Mouse (Mus musculus): Measurements from ENCODE around the gene Tepsin. TPM values are rescaled to one million over a fixed set of nuclear protein-coding genes. Genes with fewer than 3 reads are reported as not detected.
A peak's percentile ranks its signal among the peaks of the same experiment; 100 is the strongest.

The Tepsin gene
- 21.1 and 22.5 TPM in 2 replicates for polyA plus RNA-seq (2015; fragmentation: Nextera tagmentation; extraction: Ambion mirVana)

GRCm38 (mm10) chr11:120098588-120099511 lies at the start of gene Tepsin, which contains the start of gene Ndufaf8:
Gene Tepsin, minus strand, starts transcription at chr11:120098731.
Gene Ndufaf8, plus strand, starts transcription at chr11:120098928.
- peaks cover 21% of the 10 kb centered on the region for H3K4me1 ChIP-seq (ENCODE audit: control insufficient read depth, insufficient read depth, low read length)
- peak within 1 kb of the TSS; percentile 94 for H3K27ac ChIP-seq (ENCODE audit: low read length)
- ATAC-seq = peak; percentile 98
- no peaks in the 10 kb centered on the region; the same call in 1 of the 2 replicates for H3K36me3 ChIP-seq (ENCODE audit: control insufficient read depth, insufficient read depth, low read length)
- H3K4me2 ChIP-seq (ENCODE audit: low read depth, low read length) = peak within 1 kb of the TSS; percentile 88
- under 1% methylated on average over 77 of the region's 77 CpGs for WGBS
- H3K4me3 ChIP-seq (ENCODE audit: low read length) = peak within 1 kb of the TSS; percentile 85
- no peaks in the 10 kb centered on the region for H3K27me3 ChIP-seq (replicated peaks; ENCODE audit: control insufficient read depth, insufficient read depth, low read length)
- no peaks in the 10 kb centered on the region for H3K9me3 ChIP-seq (ENCODE audit: control insufficient read depth, low read length)
- peak within 1 kb of the TSS; percentile 92 for H3K9ac ChIP-seq (ENCODE audit: low read depth, low read length)

GRCm38 (mm10) chr11:120143708-120144497 lies 45.4 kb upstream of the Tepsin start:
- H3K4me3 ChIP-seq (ENCODE audit: low read length) = no peak overlapping the region
- H3K4me1 ChIP-seq (ENCODE audit: control insufficient read depth, insufficient read depth, low read length) = peaks cover 26% of the 10 kb centered on the region
- 63% methylated on average over 13 of the region's 13 CpGs for WGBS
- no peak overlapping the region; the same call in 1 of the 2 replicates for H3K27ac ChIP-seq (ENCODE audit: low read length)
- H3K9ac ChIP-seq (ENCODE audit: low read depth, low read length) = 0 out of 2 replicates have a peak overlapping the region, but pooled peaks have one; percentile 29
- H3K27me3 ChIP-seq (replicated peaks; ENCODE audit: control insufficient read depth, insufficient read depth, low read length) = no peaks in the 10 kb centered on the region
- no peaks in the 10 kb centered on the region for H3K9me3 ChIP-seq (ENCODE audit: control insufficient read depth, low read length)
- ATAC-seq = no peak
- peaks cover 3% of the 10 kb centered on the region; the same call in 1 of the 2 replicates for H3K36me3 ChIP-seq (ENCODE audit: control insufficient read depth, insufficient read depth, low read length)
- H3K4me2 ChIP-seq (ENCODE audit: low read depth, low read length) = no peak overlapping the region

GRCm38 (mm10) chr11:120142601-120143051 lies 44.1 kb upstream of the Tepsin start:
- H3K4me2 ChIP-seq (ENCODE audit: low read depth, low read length) = no peak overlapping the region
- no peaks in the 10 kb centered on the region for H3K9me3 ChIP-seq (ENCODE audit: control insufficient read depth, low read length)
- no peaks in the 10 kb centered on the region for H3K27me3 ChIP-seq (replicated peaks; ENCODE audit: control insufficient read depth, insufficient read depth, low read length)
- H3K9ac ChIP-seq (ENCODE audit: low read depth, low read length) = no peak overlapping the region
- 67% methylated on average over 3 of the region's 3 CpGs for WGBS
- ATAC-seq = peak; percentile 36
- H3K36me3 ChIP-seq (ENCODE audit: control insufficient read depth, insufficient read depth, low read length) = peaks cover 3% of the 10 kb centered on the region; the same call in 1 of the 2 replicates
- H3K4me3 ChIP-seq (ENCODE audit: low read length) = no peak overlapping the region
- H3K27ac ChIP-seq (ENCODE audit: low read length) = peak overlapping the region; percentile 62
- peaks cover 30% of the 10 kb centered on the region for H3K4me1 ChIP-seq (ENCODE audit: control insufficient read depth, insufficient read depth, low read length)

DNA sequence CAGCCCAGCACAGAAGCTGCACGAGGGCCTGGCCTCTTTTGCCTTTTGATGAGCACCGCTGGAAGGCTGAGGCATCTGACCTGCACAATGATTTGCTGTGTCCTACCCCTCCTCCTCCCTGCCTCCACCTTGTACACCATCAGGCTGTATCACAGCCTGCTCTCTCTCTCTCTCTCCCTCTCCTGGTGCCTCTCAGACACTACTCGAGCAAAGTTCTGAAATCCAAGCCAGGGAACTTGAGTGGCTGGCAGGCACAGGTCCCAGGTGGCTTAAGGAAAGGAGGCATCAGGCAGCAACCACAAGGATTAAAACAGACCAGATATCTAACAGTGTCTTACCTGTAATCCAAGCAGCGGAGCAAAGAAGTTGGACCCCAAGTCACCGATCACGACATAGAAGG lies 41.7 kb upstream of the Tepsin start:
- no peak overlapping the region for H3K9ac ChIP-seq (ENCODE audit: low read depth, low read length)
- H3K9me3 ChIP-seq (ENCODE audit: control insufficient read depth, low read length) = no peaks in the 10 kb centered on the region
- no peaks in the 10 kb centered on the region for H3K27me3 ChIP-seq (replicated peaks; ENCODE audit: control insufficient read depth, insufficient read depth, low read length)
- no peak overlapping the region for H3K4me2 ChIP-seq (ENCODE audit: low read depth, low read length)
- no peaks in the 10 kb centered on the region; the same call in 1 of the 2 replicates for H3K36me3 ChIP-seq (ENCODE audit: control insufficient read depth, insufficient read depth, low read length)
- H3K27ac ChIP-seq (ENCODE audit: low read length) = no peak overlapping the region
- ATAC-seq = no peak
- peaks cover 51% of the 10 kb centered on the region for H3K4me1 ChIP-seq (ENCODE audit: control insufficient read depth, insufficient read depth, low read length)
- H3K4me3 ChIP-seq (ENCODE audit: low read length) = no peak overlapping the region
- WGBS = 80% methylated on average over 6 of the region's 6 CpGs

DNA sequence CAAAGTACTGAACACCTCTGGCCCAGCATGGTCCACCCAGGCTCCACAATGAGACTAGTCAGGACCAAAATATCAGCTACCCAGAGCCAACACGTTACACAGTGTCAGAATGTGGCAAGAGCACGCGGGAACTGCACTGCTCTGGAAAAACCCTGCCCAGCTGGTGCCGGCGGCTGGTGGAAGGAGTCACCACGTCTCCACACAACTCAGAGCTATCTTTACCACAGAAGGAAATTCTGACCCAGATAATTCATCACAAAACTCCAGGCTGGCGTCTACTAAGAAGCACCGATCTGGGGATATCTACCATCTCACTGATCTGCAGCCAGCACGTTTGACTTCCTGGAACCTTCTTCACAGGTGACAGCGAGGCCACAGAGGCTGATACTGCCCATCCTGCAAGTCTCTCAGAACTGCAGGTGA lies 40.8 kb upstream of the Tepsin start:
- Histone ChIP-seq H3K36me3 (ENCODE audit: control insufficient read depth, insufficient read depth, low read length) (peaks cover 7% of the 10 kb centered on the region; the same call in 1 of the 2 replicates), H3K4me3 (ENCODE audit: low read length) (no peak overlapping the region), H3K27ac (ENCODE audit: low read length) (no peak overlapping the region), H3K9ac (ENCODE audit: low read depth, low read length) (no peak overlapping the region), H3K4me1 (ENCODE audit: control insufficient read depth, insufficient read depth, low read length) (peaks cover 46% of the 10 kb centered on the region), H3K27me3 (replicated peaks; ENCODE audit: control insufficient read depth, insufficient read depth, low read length) (no peaks in the 10 kb centered on the region), H3K9me3 (ENCODE audit: control insufficient read depth, low read length) (no peaks in the 10 kb centered on the region), H3K4me2 (ENCODE audit: low read depth, low read length) (no peak overlapping the region)
- WGBS = 76% methylated on average over 10 of the region's 10 CpGs
- no peak for ATAC-seq

GRCm38 (mm10) chr11:120137625-120138004 lies 39.1 kb upstream of the Tepsin start:
- ATAC-seq = no peak

GRCm38 (mm10) chr11:120136796-120137624 lies 38.5 kb upstream of the Tepsin start:
- H3K4me3 ChIP-seq (ENCODE audit: low read length) = no peak overlapping the region
- H3K4me2 ChIP-seq (ENCODE audit: low read depth, low read length) = 0 out of 2 replicates have a peak overlapping the region, but pooled peaks have one; percentile 12
- ATAC-seq = peak; percentile 76
- peaks cover 30% of the 10 kb centered on the region for H3K4me1 ChIP-seq (ENCODE audit: control insufficient read depth, insufficient read depth, low read length)
- peaks cover 15% of the 10 kb centered on the region; the same call in 1 of the 2 replicates for H3K36me3 ChIP-seq (ENCODE audit: control insufficient read depth, insufficient read depth, low read length)
- H3K9me3 ChIP-seq (ENCODE audit: control insufficient read depth, low read length) = no peaks in the 10 kb centered on the region
- H3K9ac ChIP-seq (ENCODE audit: low read depth, low read length) = 0 out of 2 replicates have a peak overlapping the region, but pooled peaks have one; percentile 37
- WGBS = 52% methylated on average over 23 of the region's 23 CpGs
- H3K27me3 ChIP-seq (replicated peaks; ENCODE audit: control insufficient read depth, insufficient read depth, low read length) = no peaks in the 10 kb centered on the region
- H3K27ac ChIP-seq (ENCODE audit: low read length) = peak overlapping the region; percentile 63

More at GRCm38 (mm10) chr11:120137625-120138004, 39.1 kb upstream of the Tepsin start:
- H3K4me1 ChIP-seq (ENCODE audit: control insufficient read depth, insufficient read depth, low read length) = peaks cover 34% of the 10 kb centered on the region
- peak overlapping the region; percentile 59; the same call in 1 of the 2 replicates for H3K27ac ChIP-seq (ENCODE audit: low read length)
- H3K36me3 ChIP-seq (ENCODE audit: control insufficient read depth, insufficient read depth, low read length) = peaks cover 15% of the 10 kb centered on the region; the same call in 1 of the 2 replicates
- no peak overlapping the region for H3K9ac ChIP-seq (ENCODE audit: low read depth, low read length)
- WGBS = 43% methylated on average over 5 of the region's 5 CpGs
- no peak overlapping the region for H3K4me2 ChIP-seq (ENCODE audit: low read depth, low read length)
- no peak overlapping the region for H3K4me3 ChIP-seq (ENCODE audit: low read length)
- H3K9me3 ChIP-seq (ENCODE audit: control insufficient read depth, low read length) = no peaks in the 10 kb centered on the region
- H3K27me3 ChIP-seq (replicated peaks; ENCODE audit: control insufficient read depth, insufficient read depth, low read length) = no peaks in the 10 kb centered on the region

DNA sequence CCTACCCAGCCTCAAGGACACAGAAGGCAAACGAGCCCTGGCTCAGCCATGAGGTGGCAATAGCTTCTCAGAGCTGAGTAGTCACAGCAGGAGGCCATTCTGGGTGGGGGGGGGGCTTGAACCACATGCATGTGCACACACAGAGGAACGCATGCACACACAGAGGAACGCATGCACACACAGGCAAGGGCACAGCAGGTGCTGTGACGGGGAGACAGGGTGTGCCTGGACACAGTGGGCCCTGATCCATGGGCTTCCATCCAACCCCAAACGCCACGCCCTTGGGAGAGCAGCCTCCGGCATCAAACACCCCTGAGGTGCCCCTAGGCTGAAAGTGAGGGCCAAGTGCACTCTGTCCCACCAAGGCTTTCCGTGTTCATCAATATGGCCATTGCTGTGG lies 37.7 kb upstream of the Tepsin start:
- no peaks in the 10 kb centered on the region for H3K9me3 ChIP-seq (ENCODE audit: control insufficient read depth, low read length)
- H3K4me1 ChIP-seq (ENCODE audit: control insufficient read depth, insufficient read depth, low read length) = peaks cover 35% of the 10 kb centered on the region
- no peaks in the 10 kb centered on the region for H3K27me3 ChIP-seq (replicated peaks; ENCODE audit: control insufficient read depth, insufficient read depth, low read length)
- H3K36me3 ChIP-seq (ENCODE audit: control insufficient read depth, insufficient read depth, low read length) = peaks cover 15% of the 10 kb centered on the region; the same call in 1 of the 2 replicates
- H3K27ac ChIP-seq (ENCODE audit: low read length) = peak overlapping the region; percentile 63
- no peak overlapping the region for H3K9ac ChIP-seq (ENCODE audit: low read depth, low read length)
- H3K4me2 ChIP-seq (ENCODE audit: low read depth, low read length) = no peak overlapping the region
- WGBS = 65% methylated on average over 8 of the region's 8 CpGs
- ATAC-seq = peak; percentile 24
- no peak overlapping the region for H3K4me3 ChIP-seq (ENCODE audit: low read length)

Measured in intestine, embryonic 16.5 days (tissue).